Mouse (Mus musculus) MEL (cell line): ENCODE data around the gene Nfe2. TPM values are rescaled to one million over a fixed set of nuclear protein-coding genes. Genes with fewer than 3 reads are reported as not detected.

Experiments
- DNase-seq: peaks from one replicate; pipeline ENCODE4 v3.0.0; 2011; ENCODE audit warnings: low read depth, low spot score
- H3K27ac ChIP-seq: 2 replicates; pipeline ENCODE4 v1.5.1; 2012; ENCODE audit warnings: low read depth, mild to moderate bottlenecking, control low read depth, low read length, moderate library complexity; ENCODE audit not compliant: control insufficient read depth
- H3K27me3 ChIP-seq, 2 experiments: fragments of 150-350 bp in 1 of 2; sonication (generic) in 1 of 2; 2 replicates each; pipeline ENCODE4 v1.6.1; 2012; ENCODE audit warnings: low read length in 2 of 2, mild to moderate bottlenecking in 2 of 2, improper control_type of control experiment in 1 of 2, moderate library complexity in 1 of 2; ENCODE audit not compliant: insufficient read depth in 2 of 2, control insufficient read depth in 1 of 2
- H3K36me3 ChIP-seq, 2 experiments: 2 replicates each; pipeline ENCODE4 v1.6.1; 2012 to 2014; ENCODE audit warnings: low read length in 2 of 2, improper control_type of control experiment in 1 of 2, inconsistent platforms in 1 of 2, mild to moderate bottlenecking in 1 of 2; ENCODE audit not compliant: insufficient read depth in 2 of 2, control insufficient read depth in 1 of 2
- H3K4me1 ChIP-seq, 2 experiments: fragments of 150-350 bp in 1 of 2; sonication (generic) in 1 of 2; 2 replicates each; pipeline ENCODE4 v1.6.1; 2012; ENCODE audit warnings: low read length in 2 of 2, improper control_type of control experiment in 1 of 2, mild to moderate bottlenecking in 1 of 2; ENCODE audit not compliant: insufficient read depth in 2 of 2, control insufficient read depth in 1 of 2
- H3K4me3 ChIP-seq, 2 experiments: fragments of 150-350 bp in 1 of 2; sonication (generic) in 1 of 2; 2 replicates each; pipeline ENCODE4 v1.5.1; 2012; ENCODE audit warnings: low read depth in 2 of 2, low read length in 2 of 2, mild to moderate bottlenecking in 2 of 2, moderate library complexity in 2 of 2, control low read depth in 1 of 2, improper control_type of control experiment in 1 of 2; ENCODE audit not compliant: control insufficient read depth in 1 of 2, insufficient read depth in 1 of 2
- H3K79me2 ChIP-seq: 2 replicates; pipeline ENCODE4 v1.6.1; 2012; ENCODE audit warnings: mild to moderate bottlenecking, low read length, moderate library complexity; ENCODE audit not compliant: control insufficient read depth, poor library complexity, insufficient read depth
- H3K9ac ChIP-seq: 2 replicates; pipeline ENCODE4 v1.6.1; 2012; ENCODE audit warnings: low read depth, mild to moderate bottlenecking, control low read depth, low read length, moderate library complexity; ENCODE audit not compliant: control insufficient read depth, poor library complexity, severe bottlenecking
- H3K9me3 ChIP-seq: fragments of 150-350 bp; sonication (generic); replicated peaks from 2 replicates; pipeline ENCODE4 v1.6.1; 2012; ENCODE audit warnings: mild to moderate bottlenecking, low read length, improper control_type of control experiment, moderate library complexity; ENCODE audit not compliant: insufficient read depth
- E2F4 ChIP-seq: IDR thresholded peaks from 2 replicates; pipeline ENCODE4 v1.6.1; 2011; ENCODE audit warnings: low read depth, low read length, improper control_type of control experiment, borderline replicate concordance
- ETS1 ChIP-seq: IDR thresholded peaks from 2 replicates; pipeline ENCODE4 v1.6.1; 2012; ENCODE audit warnings: low read depth, mild to moderate bottlenecking, inconsistent platforms, low read length, improper control_type of control experiment, moderate library complexity
- JUND ChIP-seq: IDR thresholded peaks from 2 replicates; pipeline ENCODE4 v1.6.1; 2011; ENCODE audit warnings: low read depth, mild to moderate bottlenecking, improper control_type of control experiment, low read length
- MAX ChIP-seq: IDR thresholded peaks from 2 replicates; pipeline ENCODE4 v1.6.1; 2011; ENCODE audit warnings: low read length, improper control_type of control experiment
- MYB ChIP-seq: IDR thresholded peaks from 2 replicates; pipeline ENCODE4 v1.6.1; 2011; ENCODE audit warnings: mild to moderate bottlenecking, low read depth, low read length, improper control_type of control experiment
- POLR2A ChIP-seq, 2 experiments: IDR thresholded peaks; 2 replicates each; pipeline ENCODE4 v1.6.1; 2011 to 2012; ENCODE audit warnings: low read length in 2 of 2, mild to moderate bottlenecking in 2 of 2, control low read depth in 1 of 2, improper control_type of control experiment in 1 of 2, low read depth in 1 of 2, moderate library complexity in 1 of 2; ENCODE audit not compliant: control insufficient read depth in 1 of 2, insufficient read depth in 1 of 2, poor library complexity in 1 of 2
- POLR2AphosphoS2 ChIP-seq: IDR thresholded peaks from 2 replicates; pipeline ENCODE4 v1.6.1; 2011; ENCODE audit warnings: low read length, improper control_type of control experiment
- POLR2AphosphoS5 ChIP-seq: IDR thresholded peaks from 2 replicates; pipeline ENCODE4 v1.6.1; 2012; ENCODE audit warnings: low read depth, borderline replicate concordance, mild to moderate bottlenecking, inconsistent platforms, low read length, moderate library complexity, mixed read lengths
- RCOR1 ChIP-seq: IDR thresholded peaks from 2 replicates; pipeline ENCODE4 v1.6.1; 2012; ENCODE audit warnings: low read depth, mild to moderate bottlenecking, inconsistent platforms, low read length, improper control_type of control experiment
- TAL1 ChIP-seq: IDR thresholded peaks from 2 replicates; pipeline ENCODE4 v1.6.1; 2012; ENCODE audit warnings: mild to moderate bottlenecking, inconsistent platforms, low read length, moderate library complexity, mixed read lengths
- USF1 ChIP-seq: IDR thresholded peaks from 2 replicates; pipeline ENCODE4 v1.6.1; 2014; ENCODE audit warnings: low read depth, mild to moderate bottlenecking, inconsistent platforms, low read length, improper control_type of control experiment, moderate library complexity
- ZC3H11A ChIP-seq: IDR thresholded peaks from 2 replicates; pipeline ENCODE4 v1.6.1; 2012; ENCODE audit warnings: low read depth, mild to moderate bottlenecking, inconsistent platforms, low read length, improper control_type of control experiment
- ZKSCAN1 ChIP-seq: IDR thresholded peaks from 2 replicates; pipeline ENCODE4 v1.6.1; 2012; ENCODE audit warnings: low read depth, mild to moderate bottlenecking, inconsistent platforms, low read length, improper control_type of control experiment, moderate library complexity
- ZMIZ1 ChIP-seq: IDR thresholded peaks from 2 replicates; pipeline ENCODE4 v1.6.1; 2012; ENCODE audit warnings: low read depth, mild to moderate bottlenecking, inconsistent platforms, low read length, improper control_type of control experiment, moderate library complexity
- polyA plus RNA-seq, 2 experiments: library from polyadenylated mRNA; stranded (reverse) in 1 of 2; unstranded in 1 of 2; fragments of >175 nt in 1 of 2; fragments of >200 nt in 1 of 2; gene quantifications; 2 replicates each; pipeline versions ENCODE4 v1.2.1 to v1.2.4; 2012; ENCODE audit warnings: low replicate concordance in 2 of 2, low read depth in 1 of 2; ENCODE audit not compliant: insufficient read length in 2 of 2, insufficient read depth in 1 of 2, missing spikeins in 1 of 2
- total RNA-seq: library from RNA; depleted of rRNA; stranded (reverse); fragments of 300-350 nt; gene quantifications from 2 replicates; pipeline ENCODE4 v1.2.3, GENCODE M21; 2012

Nfe2 gene
- total and polyA plus RNA-seq, 3 experiments: 74.6 to 103 TPM; not detected in 1

- TF ChIP-seq ZKSCAN1: no peak
- no peak for TF ChIP-seq ZC3H11A
- no peak for TF ChIP-seq E2F4
- 0 out of 2 replicates have a peak, but pooled peaks have one; percentile 39 for TF ChIP-seq MYB
- TF ChIP-seq ETS1: no peak
Measured at GRCm38 (mm10) chr15:103247782-103248400, 10.3 kb downstream of the Nfe2 start (continued).

GRCm38 (mm10) chr15:103247078-103247781, 11.0 kb downstream of the Nfe2 start:
- peaks cover 0 to 26% of the 10 kb centered on the region in 2 experiments for H3K36me3 ChIP-seq
- no peaks in the 10 kb centered on the region for H3K27me3 ChIP-seq
- no peak overlapping the region for H3K27ac ChIP-seq
- no peak overlapping the region for H3K4me3 ChIP-seq
- H3K9me3 ChIP-seq: no peaks in the 10 kb centered on the region
- no peak overlapping the region for H3K9ac ChIP-seq
- TF ChIP-seq POLR2A (IDR thresholded peaks at IDR 0.05; ENCODE audit: control insufficient read depth in 1 of 2, insufficient read depth in 1 of 2, low read depth in 1 of 2, low read length in 2 of 2, poor library complexity in 1 of 2) (peak in 1 of 2 experiments; percentile 69; a peak in 1 of 4 replicates), POLR2AphosphoS5 (0 out of 2 replicates have a peak, but pooled peaks have one; percentile 11), MAX (no peak), USF1 (no peak), ZMIZ1 (0 out of 2 replicates have a peak, but pooled peaks have one; percentile 19)
- H3K4me1 ChIP-seq: peaks cover 0 to 7% of the 10 kb centered on the region in 2 experiments; a peak in 3 of 4 replicates
- H3K79me2 ChIP-seq: peaks cover 39% of the 10 kb centered on the region
- peak; percentile 57 for DNase-seq

GRCm38 (mm10) chr15:103245616-103246015, 12.6 kb downstream of the Nfe2 start:
- no peaks in the 10 kb centered on the region for H3K4me1 ChIP-seq
- DNase-seq: peak; percentile 31
- H3K9ac ChIP-seq: peak overlapping the region; percentile 14; the same call in 1 of the 2 replicates
- H3K27ac ChIP-seq: peak overlapping the region; percentile 39
- no peaks in the 10 kb centered on the region for H3K27me3 ChIP-seq
- H3K4me3 ChIP-seq: peak overlapping the region in 1 of 2 experiments; percentile 7; a peak in 1 of 4 replicates
- TF ChIP-seq TAL1: peak; percentile 11; the same call in 1 of the 2 replicates
- TF ChIP-seq RCOR1: no peak
- no peak for TF ChIP-seq JUND
- 0 out of 2 replicates have a peak, but pooled peaks have one; percentile 45 for TF ChIP-seq POLR2AphosphoS2
- TF ChIP-seq, all 39 proteins: peak for 2
- no peaks in the 10 kb centered on the region for H3K9me3 ChIP-seq
- peaks cover 41% of the 10 kb centered on the region for H3K79me2 ChIP-seq
- peaks cover 0 to 14% of the 10 kb centered on the region in 2 experiments for H3K36me3 ChIP-seq
